Mouse (Mus musculus) urinary bladder, adult 18-20 months (tissue): ENCODE results near the gene Mib2.
"Not testable (repeated sequence)": the region's sequence is repeated elsewhere in the genome, so short reads cannot be mapped to it uniquely, and the experiment has no call there.

Experiments used
- DNase-seq, 2 experiments: peaks; one replicate each; pipeline ENCODE4 v3.0.0; 2022; ENCODE audit warnings: low spot score in 2 of 2, mixed read lengths in 2 of 2

The Mib2 gene

DNA sequence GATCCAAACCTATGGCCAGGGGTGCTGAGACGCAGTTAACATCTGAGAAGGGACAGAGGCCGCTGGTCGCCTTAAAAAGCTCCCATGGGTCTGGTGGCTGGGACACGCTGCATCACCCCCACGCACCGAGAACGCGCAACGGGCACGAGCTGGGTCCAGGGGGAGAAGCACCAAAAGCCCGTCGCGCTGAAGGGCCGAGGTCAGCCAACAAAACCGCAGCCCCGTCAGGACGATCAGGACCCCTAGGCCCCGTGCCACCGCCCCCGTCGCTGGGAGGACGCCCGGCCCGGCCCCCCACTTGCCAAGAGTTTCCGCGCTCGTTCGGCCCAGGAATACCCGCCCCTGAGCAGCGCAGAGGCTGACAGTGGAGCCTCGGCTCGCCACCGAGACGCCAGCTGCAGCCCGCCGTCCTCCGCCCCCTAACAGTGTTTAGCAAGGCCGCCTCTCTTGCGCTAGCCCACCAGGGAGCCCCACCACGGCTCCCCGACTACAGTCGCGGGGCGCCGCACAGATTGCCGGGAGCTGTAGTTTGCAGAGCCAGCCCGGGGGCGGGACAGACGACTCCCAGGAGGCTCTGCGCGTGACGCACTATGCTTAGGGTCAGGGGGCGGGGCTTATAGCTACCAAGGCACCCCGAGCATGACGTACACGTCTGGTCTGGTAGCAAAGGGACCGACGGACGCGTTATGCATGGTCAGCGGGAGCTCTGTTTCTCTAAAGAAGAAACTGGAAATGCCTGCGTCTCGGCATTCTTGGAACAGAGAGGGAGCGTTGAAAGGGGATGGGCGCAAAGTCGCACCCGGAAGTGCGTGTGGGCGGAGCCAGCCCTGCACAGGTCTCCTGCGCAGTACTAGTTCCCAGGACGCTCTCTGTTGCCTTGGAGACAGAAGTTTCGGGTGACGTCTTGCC, at the start of gene Mib2:
TSS of gene Mib2 (minus strand) at position 510 of the 909 bp plus-strand sequence.
- peak; percentile 94 to 95 for DNase-seq

DNA sequence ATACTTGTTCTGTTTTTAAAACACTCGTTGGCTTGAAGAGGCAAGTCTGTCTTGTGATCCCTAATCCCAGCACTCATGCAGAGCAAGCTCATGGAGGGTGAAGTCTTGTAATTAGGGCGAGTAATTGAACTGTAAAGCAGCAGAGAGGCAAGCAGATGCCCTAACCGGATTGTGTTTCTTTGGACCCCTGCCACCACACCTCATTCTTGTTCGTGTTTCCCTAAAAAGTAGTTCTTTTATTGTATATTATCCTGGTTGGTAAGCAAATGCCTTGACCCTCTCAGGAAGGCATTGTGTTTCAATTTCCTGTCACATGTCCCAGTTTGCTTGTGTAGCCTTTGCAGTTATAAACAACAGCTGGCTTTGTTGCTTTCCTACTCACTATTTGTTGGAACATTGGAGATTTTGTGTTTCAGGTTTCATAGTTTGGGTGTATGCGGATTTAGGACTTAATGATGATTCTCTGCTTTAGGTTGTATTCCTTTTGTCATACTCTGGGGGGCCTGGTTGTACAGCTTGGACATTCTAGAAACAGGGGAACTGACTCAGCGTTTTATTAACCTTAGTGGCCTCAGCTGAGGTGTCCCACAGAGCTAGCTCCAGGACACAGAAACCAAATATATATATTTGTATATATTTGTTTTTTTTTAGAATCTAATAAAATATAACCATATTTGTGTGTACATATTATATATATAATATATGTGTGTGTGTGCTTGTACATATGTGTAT, 41.7 kb upstream of the Mib2 start:
- DNase-seq: no peak

DNA sequence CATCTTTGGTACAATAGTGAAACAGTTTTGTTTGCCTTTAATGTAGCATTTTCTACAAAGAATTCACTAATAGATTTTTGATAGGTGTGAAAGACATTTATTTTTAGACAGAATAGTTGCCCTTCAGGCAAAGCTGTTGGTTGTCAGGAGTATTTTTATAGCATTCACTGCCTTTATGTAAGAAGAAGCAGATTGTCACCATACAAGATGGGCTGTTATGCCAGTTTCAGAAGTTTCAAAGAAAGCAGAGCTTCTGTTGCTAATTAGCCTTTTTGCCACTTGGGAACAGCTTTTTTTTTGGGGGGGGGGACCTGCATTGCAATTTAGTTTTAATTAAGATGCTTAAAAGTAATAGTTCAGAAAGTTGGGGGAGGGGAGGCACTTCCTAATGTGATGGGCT, 40.0 kb upstream of the Mib2 start:
- DNase-seq: no peak

DNA sequence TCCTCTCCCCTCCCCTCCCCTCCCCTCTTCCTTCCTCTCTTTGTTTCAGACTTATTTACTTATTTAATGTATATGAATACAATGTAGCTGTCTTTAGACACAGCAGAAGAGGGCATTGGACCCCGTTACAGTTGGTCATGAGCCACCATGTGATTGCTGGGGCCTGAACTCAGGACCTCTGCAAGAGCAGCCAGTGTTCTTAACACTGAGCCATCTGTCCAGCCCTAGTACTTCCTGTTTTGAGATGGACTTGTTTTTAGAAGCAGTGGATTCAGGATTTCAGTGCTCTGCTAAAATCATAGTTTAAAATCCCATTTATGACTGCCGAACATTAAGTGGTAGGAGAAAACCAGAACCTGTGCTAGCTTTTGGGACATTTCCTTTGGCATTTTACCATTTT, 39.6 kb upstream of the Mib2 start:
- DNase-seq: no peak

DNA sequence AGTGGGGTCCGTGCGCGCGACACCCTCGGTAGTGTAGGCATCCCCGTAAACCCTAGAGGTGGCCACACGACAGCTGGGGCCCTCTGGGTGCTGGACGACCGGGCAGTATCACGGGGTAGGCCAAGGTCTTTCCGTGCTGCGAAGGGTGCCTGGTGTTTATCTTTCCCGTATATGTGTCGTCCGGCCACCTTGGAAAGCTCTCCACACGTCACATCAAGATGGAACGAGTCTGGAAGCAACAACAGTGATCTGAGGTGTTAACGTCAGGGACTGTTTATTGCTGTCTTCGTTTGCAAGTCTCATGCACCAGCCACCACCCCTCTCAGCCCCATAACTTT, 36.6 kb upstream of the Mib2 start:
- DNase-seq: no peak

DNA sequence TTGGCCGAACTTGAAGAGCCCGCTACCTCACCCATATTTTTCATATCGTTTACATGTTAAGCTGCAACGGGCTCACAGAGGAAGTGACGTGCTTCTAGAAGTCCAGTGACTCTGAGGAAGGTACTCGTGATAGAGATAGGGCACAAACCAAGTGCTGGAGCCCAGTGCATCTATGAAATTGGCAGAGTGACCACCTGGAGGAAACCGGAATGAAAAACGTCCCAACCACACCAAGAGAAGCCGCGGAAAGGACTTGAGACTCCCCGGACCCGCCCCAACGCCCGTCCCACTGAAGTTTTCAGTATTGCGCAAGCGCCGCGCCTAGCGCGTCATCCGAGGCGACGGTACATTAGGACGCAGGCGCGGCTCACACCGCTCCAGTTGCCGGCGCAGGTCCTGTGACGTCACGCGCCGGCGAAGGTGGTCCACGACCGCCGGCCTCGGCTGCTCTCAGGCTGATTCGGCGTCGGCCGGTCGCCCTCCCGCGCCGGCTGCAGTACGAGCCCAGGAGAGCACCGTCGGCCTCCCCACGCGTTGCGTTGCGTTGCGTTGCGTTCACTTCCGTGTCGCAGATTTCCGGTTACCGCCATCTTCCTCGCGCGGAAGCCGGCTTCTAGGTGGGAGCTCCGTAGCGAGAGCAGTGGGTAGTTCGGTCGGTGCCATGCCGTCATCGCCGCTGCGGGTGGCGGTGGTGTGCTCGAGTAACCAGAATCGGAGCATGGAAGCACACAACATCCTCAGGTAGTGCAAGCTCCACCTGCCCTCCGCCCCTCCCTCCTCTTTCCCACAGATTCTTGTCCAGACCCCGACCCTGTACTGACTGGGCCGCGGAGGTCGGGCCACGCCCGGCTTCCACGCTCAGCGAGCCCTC, 36.0 kb upstream of the Mib2 start, which contains the start of gene Ssu72:
TSS of gene Ssu72 (plus strand) at position 80 of the 871 bp plus-strand sequence.
- DNase-seq: peak; percentile 90 to 95

DNA sequence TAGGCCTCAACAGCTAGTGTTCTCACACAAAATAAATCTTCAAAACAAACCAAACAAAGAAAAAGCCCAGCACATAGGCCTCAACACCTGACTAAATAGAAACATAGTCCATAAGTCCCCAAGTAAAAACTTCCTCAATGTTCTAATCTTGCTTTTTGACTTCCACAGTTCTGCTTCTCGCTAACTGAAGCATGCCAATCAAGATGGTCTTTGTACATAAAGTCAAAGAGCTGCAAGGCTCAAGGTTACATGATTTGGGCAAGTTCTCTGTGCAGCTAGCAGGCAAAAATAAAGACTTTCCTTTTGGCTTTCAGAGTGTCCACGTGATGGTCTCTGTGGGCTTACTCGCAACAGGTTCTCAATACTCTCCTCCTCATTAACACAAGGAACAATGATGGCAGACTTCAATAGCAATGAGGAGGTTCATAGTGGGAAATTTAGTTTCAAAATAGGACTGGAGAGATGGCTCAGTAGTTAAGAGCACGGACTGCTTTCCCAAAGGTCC, 34.5 kb upstream of the Mib2 start:
- no peak for DNase-seq

DNA sequence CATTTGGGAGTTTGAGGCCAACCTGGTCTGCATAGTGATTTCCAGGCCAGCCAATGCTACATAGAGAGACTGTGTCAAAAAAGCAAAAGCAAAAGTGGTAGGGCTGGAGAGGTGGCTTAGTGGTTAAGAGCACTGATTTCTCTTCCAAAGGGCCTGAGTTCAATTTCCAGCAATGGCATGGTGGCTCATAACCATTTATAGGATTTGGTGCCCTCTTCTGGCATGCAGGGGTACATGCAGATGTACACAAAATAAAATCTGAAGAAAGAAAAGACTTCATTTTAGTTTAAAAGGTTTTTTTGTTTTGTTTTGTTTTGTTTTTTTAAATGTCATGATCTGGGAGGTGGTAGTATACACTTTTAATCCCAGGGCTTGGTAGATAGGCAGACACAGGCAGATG, 31.4 kb upstream of the Mib2 start:
- DNase-seq: no peak

DNA sequence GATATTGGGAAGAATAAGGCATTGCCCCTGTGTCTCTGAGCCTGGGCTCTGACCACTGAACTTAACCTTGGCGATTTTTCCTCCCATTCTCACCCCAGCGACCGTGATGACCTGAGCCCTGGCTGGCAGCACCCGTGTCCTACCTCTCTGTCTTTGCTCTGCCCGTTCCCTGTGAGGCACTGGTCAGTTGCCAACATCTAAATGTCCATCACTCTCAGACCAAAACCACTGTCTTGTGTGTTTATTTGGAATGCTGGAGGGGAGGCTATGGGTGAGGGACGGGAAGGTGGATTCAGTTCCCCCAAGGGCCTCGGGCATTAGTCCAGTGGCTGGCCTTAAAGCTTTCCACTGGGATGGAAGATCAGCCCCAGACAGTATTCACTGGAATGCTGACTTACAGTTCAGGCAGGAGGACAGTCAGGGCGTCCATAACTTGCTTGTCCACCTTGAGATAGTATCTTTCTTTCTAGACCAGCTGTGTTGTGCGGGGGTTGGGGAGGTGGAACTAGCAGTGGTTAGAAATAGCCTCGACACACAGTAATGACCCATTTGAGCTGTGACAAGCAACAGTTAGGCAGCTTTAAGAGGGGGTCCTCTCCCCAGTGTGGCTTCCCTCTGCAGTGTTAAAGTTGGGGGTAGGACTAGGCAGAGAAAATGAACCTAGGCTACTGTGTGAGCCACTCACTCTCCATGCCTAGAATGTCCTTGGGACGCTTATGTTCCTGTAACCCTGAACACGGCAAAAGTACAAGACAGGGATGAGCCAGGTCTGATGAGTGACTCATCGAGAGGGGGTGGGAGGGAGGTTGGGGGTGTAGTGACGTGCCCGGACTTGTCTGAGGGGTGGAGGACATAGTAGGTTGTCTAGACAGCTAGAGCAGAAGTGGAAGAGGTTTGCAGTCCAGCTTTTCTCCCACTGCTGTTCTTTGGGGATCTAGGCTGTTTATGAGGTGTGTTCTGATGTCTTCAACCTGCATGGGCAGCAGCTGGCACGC, 27.6 kb upstream of the Mib2 start:
- no peak for DNase-seq

DNA sequence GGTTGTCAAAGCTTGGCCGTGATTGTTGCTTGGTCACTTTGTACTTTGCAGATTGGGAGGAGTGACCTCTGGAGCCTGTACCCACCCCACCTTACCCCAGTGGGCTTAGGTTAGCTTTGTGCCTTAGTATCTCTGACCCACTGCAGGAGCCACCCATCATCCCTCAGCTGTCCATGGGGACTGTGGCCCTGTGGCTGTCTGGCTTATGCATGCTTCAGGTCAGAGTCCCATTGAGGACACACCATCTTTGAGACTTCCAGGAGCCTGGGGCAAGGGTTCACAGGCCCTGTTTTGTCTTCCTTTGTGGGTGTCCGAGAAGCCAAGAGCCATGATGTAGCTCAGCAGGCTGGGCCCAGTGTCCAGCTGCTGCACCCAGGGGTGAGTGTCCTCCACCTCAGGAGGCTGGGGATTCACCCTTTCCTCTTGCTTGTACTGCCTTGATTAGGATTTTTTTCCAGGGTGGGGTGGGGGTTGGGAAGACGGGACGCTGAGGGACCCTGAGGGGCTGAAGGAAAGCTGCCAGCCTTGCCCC, 26.6 kb upstream of the Mib2 start:
- no peak for DNase-seq

DNA sequence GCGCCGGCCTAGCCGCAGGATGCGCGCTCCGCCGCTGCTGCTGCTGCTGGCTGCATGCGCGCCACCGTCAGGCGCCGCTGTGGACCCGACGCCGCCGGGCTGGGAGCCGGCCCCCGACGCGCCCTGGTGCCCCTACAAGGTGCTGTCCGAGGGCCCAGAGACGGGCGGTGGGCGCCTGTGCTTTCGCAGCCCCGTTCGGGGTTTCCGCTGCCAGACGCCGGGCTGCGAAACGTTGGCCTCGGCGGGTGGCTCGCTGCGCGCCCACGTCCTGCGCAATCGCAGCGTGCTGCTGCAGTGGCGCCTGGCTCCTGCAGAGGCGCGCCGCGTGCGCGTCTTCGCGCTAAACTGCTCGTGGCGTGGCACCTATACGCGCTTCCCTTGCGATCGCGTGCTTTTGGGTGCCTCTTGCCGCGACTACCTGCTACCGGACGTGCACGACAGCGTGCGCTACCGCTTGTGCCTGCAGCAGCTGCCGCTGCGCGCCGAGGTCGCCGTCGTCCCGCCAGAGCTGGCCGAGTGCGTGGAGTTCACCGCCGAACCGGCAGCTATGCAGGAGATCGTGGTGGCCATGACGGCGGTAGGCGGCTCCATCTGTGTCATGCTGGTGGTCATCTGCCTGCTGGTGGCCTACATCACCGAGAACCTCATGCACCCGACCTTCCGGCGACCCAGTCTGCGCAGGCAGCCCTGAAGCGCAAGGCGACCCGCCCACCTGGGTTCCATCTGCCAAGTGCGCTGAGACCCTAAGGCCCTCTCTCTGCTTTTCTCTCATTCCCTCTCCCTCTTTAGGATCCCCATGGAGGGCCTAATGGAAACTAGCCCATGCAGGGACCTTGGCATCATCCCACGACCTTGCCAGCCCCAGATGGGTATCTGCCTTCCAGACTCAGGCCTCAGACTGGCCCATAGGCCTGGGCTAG, 25.7 kb upstream of the Mib2 start:
- peak; percentile 30 to 75 for DNase-seq

DNA sequence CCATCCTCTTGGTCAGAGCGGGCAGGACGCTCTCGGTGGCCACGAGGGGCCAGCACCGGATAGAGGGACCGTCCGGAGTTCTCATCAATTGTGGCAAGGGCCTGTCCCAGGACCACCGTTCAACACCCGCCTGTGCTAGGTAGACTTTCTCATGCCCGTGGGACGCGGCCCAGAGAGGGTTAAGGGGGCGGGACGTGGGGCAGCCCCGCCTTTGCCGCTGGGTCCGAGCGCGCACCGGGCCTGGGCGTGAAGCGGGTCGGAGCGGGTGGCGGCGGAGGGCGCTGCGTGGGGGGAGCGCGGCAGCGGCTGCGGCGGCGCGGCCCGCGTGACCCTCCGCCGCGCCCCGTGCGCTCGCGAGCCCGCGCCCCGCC, 25.1 kb upstream of the Mib2 start, which contains the start of gene Fndc10:
TSS of gene Fndc10 (plus strand) at position 232 of the 371 bp plus-strand sequence.
- DNase-seq: peak; percentile 38 to 73

DNA sequence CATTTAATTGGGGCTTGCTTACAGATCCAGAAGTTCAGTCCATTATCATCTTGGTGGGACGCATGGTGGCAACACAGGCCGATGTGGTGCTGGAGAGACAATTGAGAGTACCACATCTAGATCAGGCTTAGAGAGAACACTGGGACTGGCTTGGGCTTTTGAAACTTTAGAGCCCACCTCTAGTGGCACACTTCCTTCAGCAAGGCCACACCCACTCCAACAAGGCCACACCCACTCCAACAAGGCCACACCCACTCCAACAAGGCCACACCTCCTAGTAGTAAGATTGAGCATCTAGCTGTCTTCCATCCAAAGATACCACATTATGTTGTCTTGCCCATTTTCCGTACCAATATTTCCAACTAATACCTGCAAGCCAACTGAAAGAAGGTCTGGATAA, 23.4 kb upstream of the Mib2 start:
- DNase-seq: no peak

DNA sequence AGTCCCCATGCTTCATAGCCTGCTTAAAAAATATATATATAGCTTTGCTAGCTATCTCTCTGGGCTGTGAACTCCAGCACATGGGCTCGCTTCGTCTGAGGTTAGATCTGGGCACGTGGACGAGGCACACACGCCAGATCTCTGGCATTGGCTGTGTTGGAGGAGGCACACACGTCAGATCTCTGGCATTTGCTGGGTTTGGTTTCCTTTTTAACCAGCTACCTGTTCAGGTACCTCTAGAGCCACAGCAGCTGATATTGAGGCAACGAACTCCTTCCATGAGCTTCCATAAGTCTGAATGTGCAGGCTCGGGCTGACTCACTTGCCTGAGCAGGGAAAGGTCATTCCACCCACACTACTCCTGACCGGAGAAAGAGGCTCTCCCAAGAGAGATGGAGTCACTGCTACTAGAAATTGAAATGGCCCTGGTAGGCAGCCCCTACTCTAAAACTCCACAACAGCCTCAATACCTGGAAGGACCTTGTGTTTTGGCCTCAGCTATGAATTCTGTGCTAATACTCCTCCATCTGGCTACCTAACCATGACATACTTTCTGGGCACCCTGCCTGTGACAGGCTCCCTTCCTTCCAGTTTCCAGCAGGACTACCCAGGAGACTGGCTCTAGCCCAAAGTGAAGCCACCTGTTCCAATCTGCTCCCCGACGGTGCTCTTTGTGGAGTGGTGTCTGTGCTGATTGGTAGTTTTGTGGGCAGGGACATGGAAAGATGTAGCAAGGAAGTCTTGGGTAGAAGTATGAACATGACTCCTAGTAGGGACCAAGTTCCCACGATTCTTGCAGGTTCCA, 21.8 kb upstream of the Mib2 start:
- no peak for DNase-seq

DNA sequence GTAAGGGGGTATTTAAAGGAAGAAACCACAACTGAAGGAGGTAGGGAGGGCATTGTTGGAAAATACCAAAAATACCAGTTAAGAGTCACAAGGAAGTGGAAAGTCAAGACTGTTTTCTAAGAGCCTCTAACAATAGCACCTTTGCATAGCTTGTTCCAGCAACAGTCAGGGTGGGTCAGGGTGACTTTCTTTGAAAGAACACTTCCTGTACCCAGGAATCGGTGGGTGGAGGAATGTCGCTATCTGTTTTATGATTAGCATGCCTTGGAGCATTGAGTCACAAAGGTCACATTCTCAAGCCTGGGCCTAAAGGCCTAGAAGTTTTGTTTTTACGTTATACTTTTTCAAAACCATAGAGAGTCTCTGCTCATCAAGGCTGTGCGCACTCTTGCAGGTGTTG, 18.8 kb upstream of the Mib2 start:
- not testable (repeated sequence) for DNase-seq

DNA sequence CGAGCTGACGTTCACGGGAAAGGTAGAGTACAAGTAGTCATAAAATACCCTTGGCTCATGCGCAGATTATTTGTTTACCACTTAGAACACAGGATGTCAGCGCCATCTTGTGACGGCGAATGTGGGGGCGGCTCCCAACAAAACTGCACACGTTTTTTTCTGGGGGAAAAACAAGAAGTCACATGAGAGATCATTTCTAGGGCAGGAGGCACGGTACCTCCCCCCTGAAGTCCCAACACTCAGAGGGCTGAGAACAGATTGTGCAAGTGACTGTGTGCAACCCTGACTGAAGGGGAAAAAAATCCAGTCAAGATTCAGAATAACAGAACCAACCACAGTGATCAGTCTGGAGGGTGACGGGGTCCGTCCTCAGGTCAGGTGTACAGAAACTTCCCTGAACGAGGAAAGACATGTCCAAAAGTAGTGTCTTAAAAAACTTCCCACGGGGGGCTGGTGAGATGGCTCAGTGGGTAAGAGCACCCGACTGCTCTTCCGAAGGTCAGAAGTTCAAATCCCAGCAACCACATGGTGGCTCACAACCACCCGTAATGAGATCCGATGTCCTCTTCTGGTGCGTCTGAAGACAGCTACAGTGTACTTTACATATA, 14.8 kb upstream of the Mib2 start:
- not testable (repeated sequence) for DNase-seq

DNA sequence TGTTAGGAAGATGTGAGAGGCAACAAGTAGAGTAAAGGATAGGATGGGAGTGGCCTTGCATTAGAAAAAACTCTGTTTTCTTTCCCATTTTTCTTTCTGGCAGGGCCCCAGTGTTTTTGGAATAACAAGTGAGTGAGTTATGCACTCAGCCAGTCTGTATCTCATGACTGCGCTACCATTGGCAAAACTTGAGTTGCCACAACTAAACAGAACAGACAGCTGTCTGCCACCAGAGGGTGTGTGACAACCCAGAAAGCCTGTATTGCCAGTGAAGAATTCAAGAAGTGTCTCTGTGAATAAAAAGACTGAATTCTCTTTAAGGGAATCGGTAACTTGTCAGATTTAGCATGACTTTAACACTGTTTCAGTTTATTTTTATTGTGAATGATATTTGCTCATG, 7.0 kb upstream of the Mib2 start:
- no peak for DNase-seq

DNA sequence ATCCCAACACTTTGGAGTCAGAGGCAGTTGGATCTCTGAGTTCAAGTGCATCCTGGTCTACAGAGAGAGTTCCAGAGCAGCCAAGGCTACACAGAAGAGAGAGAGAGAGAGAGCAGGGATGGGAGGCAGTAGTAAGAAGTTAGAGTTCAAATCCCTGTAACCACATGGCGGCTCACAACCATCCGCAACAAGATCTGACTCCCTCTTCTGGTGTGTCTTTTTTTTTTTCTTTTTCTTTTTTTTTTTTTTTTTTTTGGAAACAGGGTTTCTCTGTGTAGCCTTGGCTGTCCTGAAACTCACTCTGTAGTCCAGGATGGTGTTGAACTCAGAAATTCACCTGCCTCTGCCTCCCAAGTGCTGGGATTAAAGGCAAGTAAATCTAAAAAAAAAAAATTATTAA, 3.1 kb upstream of the Mib2 start:
- DNase-seq: no peak
